Mouse (Mus musculus): Measurements from ENCODE around the gene Foxf1.

The Foxf1 gene

DNA sequence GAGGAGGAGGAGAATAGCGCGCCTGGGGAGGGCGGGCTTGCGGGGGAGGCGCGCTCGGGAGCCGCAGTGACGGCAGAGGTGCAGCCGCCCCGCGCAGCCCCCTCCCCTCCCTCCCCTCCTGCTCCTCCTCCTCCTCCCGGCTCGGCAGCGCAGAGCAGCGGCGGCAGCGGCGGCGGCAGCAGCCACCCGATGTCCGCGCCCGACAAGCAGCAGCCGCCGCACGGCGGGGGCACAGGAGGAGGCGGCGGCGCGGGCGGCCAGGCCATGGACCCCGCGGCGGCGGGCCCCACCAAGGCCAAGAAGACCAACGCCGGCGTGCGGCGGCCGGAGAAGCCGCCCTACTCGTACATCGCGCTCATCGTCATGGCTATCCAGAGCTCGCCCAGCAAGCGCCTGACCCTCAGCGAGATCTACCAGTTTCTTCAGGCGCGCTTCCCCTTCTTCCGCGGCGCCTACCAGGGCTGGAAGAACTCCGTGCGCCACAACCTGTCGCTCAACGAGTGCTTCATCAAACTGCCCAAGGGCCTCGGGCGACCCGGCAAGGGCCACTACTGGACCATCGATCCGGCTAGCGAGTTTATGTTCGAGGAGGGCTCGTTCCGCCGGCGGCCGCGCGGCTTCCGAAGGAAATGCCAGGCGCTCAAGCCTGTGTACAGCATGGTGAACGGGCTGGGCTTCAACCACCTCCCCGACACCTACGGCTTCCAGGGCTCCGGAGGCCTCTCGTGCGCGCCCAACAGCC, at the start of gene Foxf1:
Gene Foxf1, plus strand, starts transcription at position 177 of the 742 bp plus-strand sequence.
- DNase-seq (ENCODE audit: extremely low spot score, low spot score): peak; percentile 83

- no peak for DNase-seq (ENCODE audit: extremely low spot score, low spot score)
Measured at GRCm38 (mm10) chr8:121035611-121036010, 48.6 kb upstream of the Foxf1 start.

GRCm38 (mm10) chr8:121043719-121044440, 40.3 kb upstream of the Foxf1 start:
- DNase-seq (ENCODE audit: extremely low spot score, low spot score): no peak

DNA sequence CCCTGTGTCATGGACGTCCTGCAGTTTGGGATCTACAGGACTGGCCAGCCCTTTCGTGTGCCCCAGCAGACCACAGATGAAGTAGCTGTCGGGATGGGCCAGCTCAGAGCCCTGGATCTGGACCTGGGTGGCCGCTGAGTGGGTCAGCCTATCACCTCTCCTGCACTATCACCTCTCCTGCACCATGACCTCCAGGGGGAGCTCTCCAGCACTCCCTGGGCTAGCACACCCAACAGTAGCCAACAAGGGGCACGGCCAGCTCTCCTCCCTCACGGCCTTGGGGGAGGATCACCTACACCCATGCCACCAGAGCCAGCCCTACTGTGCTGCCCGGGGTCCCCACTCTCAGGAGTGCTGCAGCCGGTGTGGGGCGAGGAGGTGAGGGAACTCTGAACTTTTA, 36.7 kb upstream of the Foxf1 start:
- no peak for DNase-seq (ENCODE audit: extremely low spot score, low spot score)

- no peak for DNase-seq (ENCODE audit: extremely low spot score, low spot score)
Measured at GRCm38 (mm10) chr8:121058081-121058480, 26.1 kb upstream of the Foxf1 start.

DNA sequence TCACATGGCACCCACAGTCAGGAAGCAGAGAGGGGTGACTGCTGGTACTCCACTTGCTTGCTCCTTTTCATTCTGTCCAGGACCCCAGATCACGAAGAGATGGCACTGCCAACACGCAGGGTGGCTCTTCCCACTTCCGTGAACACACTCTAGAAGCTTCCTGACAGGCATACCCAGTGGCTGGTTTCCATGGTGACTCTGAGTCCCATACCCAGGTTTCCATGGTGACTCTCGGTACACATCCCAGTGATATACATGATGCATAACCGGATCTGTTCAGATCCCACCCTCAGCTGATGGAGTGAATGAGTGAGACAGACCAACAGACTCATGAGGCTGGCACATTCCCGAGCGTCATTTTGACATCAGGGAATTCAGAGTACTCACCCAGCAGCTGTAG, 25.1 kb upstream of the Foxf1 start:
- DNase-seq (ENCODE audit: extremely low spot score, low spot score): no peak

DNA sequence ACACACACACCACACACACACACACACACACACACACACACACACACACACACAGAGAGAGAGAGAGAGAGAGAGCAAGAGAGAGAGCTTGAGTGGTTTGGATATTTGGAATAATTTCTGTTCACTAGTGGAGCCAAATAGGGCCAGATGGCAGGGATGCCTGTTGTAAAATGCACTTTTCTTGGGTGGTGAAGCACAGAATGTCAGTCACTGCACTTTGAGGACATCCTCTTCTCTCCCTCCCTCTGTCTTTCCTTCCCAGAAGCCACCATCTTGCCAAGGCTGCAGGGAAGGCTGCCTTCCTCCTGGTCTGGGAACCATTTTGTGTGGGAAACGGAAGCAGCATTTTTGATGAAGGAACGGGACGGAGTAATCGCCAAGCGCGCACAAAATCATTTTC, 21.7 kb upstream of the Foxf1 start:
- no peak for DNase-seq (ENCODE audit: extremely low spot score, low spot score)

- DNase-seq (ENCODE audit: extremely low spot score, low spot score): peak; percentile 38
Measured at GRCm38 (mm10) chr8:121063649-121064048, 20.5 kb upstream of the Foxf1 start.

- no peak for DNase-seq (ENCODE audit: extremely low spot score, low spot score)
Measured at GRCm38 (mm10) chr8:121071454-121071853, 12.7 kb upstream of the Foxf1 start.

DNA sequence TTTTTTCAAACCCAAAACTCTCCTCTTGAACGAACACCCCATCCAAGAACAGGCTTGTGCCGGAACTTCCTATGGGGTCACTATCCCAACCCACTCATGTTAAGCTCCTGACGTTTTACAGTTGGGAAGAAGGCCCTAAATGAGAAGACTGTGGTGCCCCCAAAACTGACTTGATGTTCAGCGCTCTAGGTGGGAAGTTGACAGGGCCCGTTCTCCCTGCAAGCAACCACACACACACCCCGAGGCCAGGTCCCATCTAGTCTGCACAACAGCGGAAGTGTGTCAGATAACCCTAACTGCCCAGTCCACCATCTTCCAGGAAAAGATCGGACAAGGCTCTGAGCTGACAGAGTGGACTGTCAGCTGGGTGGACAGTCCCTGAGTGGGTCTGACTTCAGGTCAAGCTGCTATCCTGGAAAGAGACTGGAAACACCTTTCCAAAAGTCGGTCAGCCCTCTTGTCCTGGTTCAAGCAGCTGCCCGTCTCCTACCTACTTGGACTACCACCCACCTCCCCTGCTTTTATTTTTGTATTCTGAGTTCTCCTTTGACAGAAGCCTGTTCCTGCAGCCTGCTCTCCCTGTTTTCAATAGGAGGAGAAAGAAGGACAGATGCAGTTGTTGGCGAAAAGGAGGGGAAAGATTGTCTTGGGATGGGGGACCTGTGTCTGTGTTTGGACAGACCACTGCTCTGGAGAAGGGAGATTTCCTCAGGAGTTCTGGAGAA, 11.6 kb upstream of the Foxf1 start:
- DNase-seq (ENCODE audit: extremely low spot score, low spot score): peak; percentile 45

- DNase-seq (ENCODE audit: extremely low spot score, low spot score): peak; percentile 69
Measured at GRCm38 (mm10) chr8:121073174-121074107, 10.7 kb upstream of the Foxf1 start.

DNA sequence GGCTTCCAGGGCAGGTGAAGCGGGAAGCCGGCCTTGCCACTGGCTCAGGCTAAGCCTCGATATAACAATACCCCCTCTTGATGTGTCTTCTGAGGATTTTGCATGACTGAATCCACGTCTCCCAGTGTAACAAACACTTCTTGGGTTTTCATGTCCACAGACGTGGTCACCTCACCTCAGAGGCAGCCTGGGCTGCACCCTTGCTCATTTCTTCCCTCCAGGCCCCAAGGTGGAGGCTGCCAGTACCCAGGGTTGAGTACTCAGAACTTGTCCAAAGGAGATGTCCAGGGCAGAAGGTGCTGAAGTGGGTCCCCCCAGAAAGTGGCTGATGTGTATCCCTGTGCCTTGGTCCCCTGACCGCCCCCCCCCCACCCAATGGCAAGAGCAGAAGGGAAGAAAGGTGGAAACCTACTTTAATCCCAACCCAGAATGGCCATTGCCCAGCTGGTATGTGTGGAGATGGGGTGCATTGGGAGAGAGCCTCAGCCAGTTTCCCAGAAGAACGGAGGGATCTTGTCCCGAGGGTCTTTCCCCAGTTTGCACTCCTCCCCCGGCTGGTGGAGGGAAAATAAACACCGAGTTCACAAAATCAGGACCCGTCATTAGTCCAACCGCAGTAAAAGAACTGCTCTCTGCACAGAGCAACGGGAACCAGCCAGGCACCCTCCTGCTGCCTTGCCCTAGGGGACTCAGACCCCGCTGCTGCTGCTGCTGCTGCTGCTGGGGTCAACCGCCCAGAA, 9.9 kb upstream of the Foxf1 start:
- peak; percentile 58 for DNase-seq (ENCODE audit: extremely low spot score, low spot score)

- DNase-seq (ENCODE audit: extremely low spot score, low spot score): no peak
Measured at GRCm38 (mm10) chr8:121074848-121075145, 9.4 kb upstream of the Foxf1 start.

DNA sequence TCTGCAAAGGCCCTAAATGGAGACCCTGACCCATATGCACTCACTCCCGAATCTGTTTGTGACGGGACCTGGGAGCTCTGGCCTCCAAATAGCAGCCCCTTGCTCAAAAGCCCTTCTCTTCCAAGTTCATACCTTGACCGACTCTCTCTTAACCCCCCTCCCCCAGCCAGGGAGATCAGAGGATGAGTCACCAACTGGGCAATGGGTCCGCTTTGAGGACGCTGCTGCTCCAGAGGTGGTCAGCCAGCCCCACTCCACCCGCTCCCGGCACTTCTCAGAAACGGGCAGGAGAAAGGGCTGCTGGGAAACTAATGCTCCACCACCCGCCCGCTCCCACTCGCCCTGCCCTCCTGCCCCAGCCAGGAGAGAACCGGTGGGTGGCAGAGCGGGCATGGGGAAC, 8.2 kb upstream of the Foxf1 start:
- DNase-seq (ENCODE audit: extremely low spot score, low spot score): peak; percentile 55

- no peak for DNase-seq (ENCODE audit: extremely low spot score, low spot score)
Measured at GRCm38 (mm10) chr8:121076555-121076954, 7.6 kb upstream of the Foxf1 start.

- DNase-seq (ENCODE audit: extremely low spot score, low spot score): peak; percentile 45
Measured at GRCm38 (mm10) chr8:121078721-121079120, 5.5 kb upstream of the Foxf1 start.

DNA sequence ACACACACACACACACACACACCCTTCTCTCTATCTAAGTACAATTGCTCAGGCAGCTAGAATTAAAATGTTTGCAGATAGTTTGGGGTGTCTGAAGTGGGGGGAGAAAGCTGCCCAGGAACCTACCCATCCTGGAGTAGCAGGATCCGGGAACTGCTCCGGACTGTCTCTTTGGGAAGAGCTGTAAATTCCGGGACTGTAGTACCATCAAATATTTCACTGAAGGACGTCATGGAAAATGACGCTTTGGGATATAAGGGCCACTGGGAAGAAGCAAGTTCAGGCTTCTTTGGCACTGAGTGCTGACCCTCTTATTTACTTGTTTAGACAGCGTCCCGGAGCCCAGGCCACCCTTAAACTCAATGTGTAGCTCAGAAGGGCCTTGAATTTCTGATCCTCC, 5.0 kb upstream of the Foxf1 start:
- DNase-seq (ENCODE audit: extremely low spot score, low spot score): peak; percentile 50

- DNase-seq (ENCODE audit: extremely low spot score, low spot score): peak; percentile 49
Measured at GRCm38 (mm10) chr8:121079944-121080343, 4.2 kb upstream of the Foxf1 start.

DNA sequence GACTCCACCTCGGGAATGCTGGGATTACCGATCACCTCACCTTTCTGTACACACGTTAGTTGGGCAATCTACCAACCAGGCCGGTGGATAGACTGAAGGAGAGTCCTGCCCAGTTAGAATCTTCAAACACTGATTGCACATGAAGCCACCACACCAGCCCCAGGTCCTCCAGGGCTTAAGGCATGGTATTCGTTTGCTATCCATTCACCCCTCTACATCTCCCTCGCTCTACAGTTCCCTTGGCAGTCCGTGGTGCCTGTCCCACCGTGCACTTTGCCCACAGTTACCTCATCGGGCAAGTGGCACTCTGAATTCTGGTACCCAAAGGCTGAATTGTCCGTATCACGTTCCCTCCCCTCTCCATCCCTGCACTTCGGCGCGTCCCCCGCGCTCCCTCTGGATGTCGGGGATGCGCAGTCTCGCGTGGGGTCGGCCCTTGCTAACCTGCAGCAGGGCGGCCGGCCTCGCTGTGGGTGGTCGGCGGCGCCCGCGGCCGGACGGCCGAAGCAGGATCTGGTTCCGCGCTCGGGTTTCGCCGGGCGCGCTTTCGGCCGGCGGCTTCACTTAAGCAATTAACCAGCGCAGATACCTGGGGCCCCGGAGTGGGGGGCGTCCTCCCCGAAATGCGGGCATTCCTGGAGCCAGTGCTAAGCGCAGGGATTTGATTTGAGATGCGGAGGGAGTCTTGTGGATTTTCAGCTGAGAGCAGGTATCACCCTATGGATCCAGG, 3.7 kb upstream of the Foxf1 start:
- peak; percentile 61 for DNase-seq (ENCODE audit: extremely low spot score, low spot score)

DNA sequence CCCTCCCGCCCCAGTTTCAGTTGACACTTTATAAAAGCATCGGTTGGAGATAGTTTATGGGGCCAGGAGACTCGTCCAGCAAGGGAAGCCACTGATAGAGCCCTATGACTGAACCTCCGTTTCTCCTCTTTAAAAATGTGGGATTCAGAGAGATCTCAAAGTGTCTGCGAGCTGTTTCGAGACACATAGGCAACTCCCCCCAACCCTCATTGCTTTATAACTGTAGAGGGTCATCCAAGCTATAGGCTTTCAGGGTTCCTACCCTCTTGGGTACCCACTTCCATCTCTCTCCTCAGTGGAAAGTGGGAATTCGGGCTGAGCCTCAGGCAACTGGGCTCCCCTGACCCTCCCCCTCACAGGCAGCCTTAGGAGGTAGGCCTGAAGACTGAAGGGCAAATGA, 2.8 kb upstream of the Foxf1 start:
- DNase-seq (ENCODE audit: extremely low spot score, low spot score): no peak
